Mouse (Mus musculus): ENCODE results near the gene Sema4g.

GRCm38 (mm10) chr19:44991031-44991430 is 2.1 kb downstream of the Sema4g start:
- TF ChIP-seq CTCF (IDR thresholded peaks at IDR 0.05; ENCODE audit: extremely low read depth, insufficient read depth, insufficient read length, insufficient replicate concordance), result no peak
- TF ChIP-seq POLR2A (IDR thresholded peaks at IDR 0.05; ENCODE audit: low read depth, low read length), result no peak
